Mouse (Mus musculus) midbrain, embryonic 10.5 days (tissue): ENCODE results near the gene Gm6121. TPM values are rescaled to one million over a fixed set of nuclear protein-coding genes. Genes with fewer than 3 reads are reported as not detected.
"Not testable (repeated sequence)": the region's sequence is repeated elsewhere in the genome, so short reads cannot be mapped to it uniquely, and the experiment has no call there.

Source experiments
- DNase-seq: peaks from one replicate; pipeline ENCODE4 v3.0.0-alpha.2; 2017; ENCODE audit warnings: low spot score
- H3K27ac ChIP-seq: fragments of 300-500 bp; sonication (generic); replicated peaks from 2 replicates; pipeline ENCODE4 v1.5.1; 2016; ENCODE audit warnings: mild to moderate bottlenecking
- H3K27me3 ChIP-seq: fragments of 300-500 bp; sonication (generic); 2 replicates; pipeline ENCODE4 v1.6.1; 2016; ENCODE audit warnings: low read depth, mild to moderate bottlenecking; ENCODE audit not compliant: poor library complexity, severe bottlenecking
- H3K36me3 ChIP-seq: fragments of 300-500 bp; sonication (generic); 2 replicates; pipeline ENCODE4 v1.6.1; 2016; ENCODE audit warnings: mild to moderate bottlenecking, moderate library complexity
- H3K4me1 ChIP-seq: fragments of 300-500 bp; sonication (generic); 2 replicates; pipeline ENCODE4 v1.6.1; 2016
- H3K4me3 ChIP-seq: fragments of 300-500 bp; sonication (generic); 2 replicates; pipeline ENCODE4 v1.5.1; 2016; ENCODE audit warnings: mild to moderate bottlenecking, moderate library complexity
- H3K9me3 ChIP-seq: fragments of 300-500 bp; sonication (generic); replicated peaks from 2 replicates; pipeline ENCODE4 v1.6.1; 2016; ENCODE audit warnings: mild to moderate bottlenecking
- WGBS: fragments of 180-500 bp; shearing (Covaris S2); methylation state at CpG from one replicate; pipeline ENCODE4 v1.1.7; 2016; 5-methylcytosine and 5-hydroxymethylcytosine counted together
- polyA plus RNA-seq: library from polyadenylated mRNA; unstranded; fragments of >200 nt; fragmentation: Nextera tagmentation; extraction: Ambion mirVana; gene quantifications from 2 replicates; pipeline ENCODE4 v1.2.1, GENCODE M21; 2016

Gene Gm6121
- polyA plus RNA-seq = not detected in 2 replicates

GRCm38 (mm10) chrX:26935597-26935996, at the start of gene Gm6121:
TSS of gene Gm6121 (minus strand) at chrX:26935697.
- not testable (repeated sequence) for H3K27me3 ChIP-seq, H3K4me3 ChIP-seq, H3K36me3 ChIP-seq, DNase-seq, H3K9me3 ChIP-seq, H3K27ac ChIP-seq, H3K4me1 ChIP-seq
- WGBS = no CpG with 5 or more reads among the region's 5 CpGs

Other genes with a start within 250 kb of the Gm6121 start
- not detected in 2 replicates for gene Gm14525, start 233.1 kb downstream of the Gm6121 start, polyA plus RNA-seq